Mouse (Mus musculus) midbrain, embryonic 13.5 days (tissue): ENCODE measurements around the gene Tpst2. TPM values are rescaled to one million over a fixed set of nuclear protein-coding genes. Genes with fewer than 3 reads are reported as not detected.

ENCODE experiments used
- ATAC-seq: fragments of 200-750 bp; cut with Nextera tagmentation; 2 replicates; pipeline ENCODE4 v1.8.0; 2017; ENCODE audit warnings: mild to moderate bottlenecking, moderate TSS enrichment, moderate library complexity
- H3K27ac ChIP-seq: fragments of 300-500 bp; sonication (generic); 2 replicates; pipeline ENCODE4 v1.5.1; 2015; ENCODE audit warnings: inconsistent platforms, mild to moderate bottlenecking, moderate library complexity
- H3K27me3 ChIP-seq: fragments of 300-500 bp; sonication (generic); 2 replicates; pipeline ENCODE4 v1.6.1; 2015; ENCODE audit warnings: mild to moderate bottlenecking, inconsistent platforms
- H3K36me3 ChIP-seq: fragments of 300-500 bp; sonication (generic); 2 replicates; pipeline ENCODE4 v1.6.1; 2015; ENCODE audit warnings: mild to moderate bottlenecking, inconsistent platforms
- H3K4me1 ChIP-seq: fragments of 300-500 bp; sonication (generic); replicated peaks from 2 replicates; pipeline ENCODE4 v1.6.1; 2015; ENCODE audit warnings: inconsistent platforms
- H3K4me2 ChIP-seq: fragments of 300-500 bp; sonication (generic); replicated peaks from 2 replicates; pipeline ENCODE4 v1.6.1; 2015; ENCODE audit warnings: moderate library complexity, mild to moderate bottlenecking, inconsistent platforms
- H3K4me3 ChIP-seq: fragments of 300-500 bp; sonication (generic); replicated peaks from 2 replicates; pipeline ENCODE4 v1.5.1; 2015; ENCODE audit warnings: mild to moderate bottlenecking, inconsistent platforms
- H3K9ac ChIP-seq: fragments of 300-500 bp; sonication (generic); replicated peaks from 2 replicates; pipeline ENCODE4 v1.6.1; 2015; ENCODE audit warnings: mild to moderate bottlenecking, inconsistent platforms
- H3K9me3 ChIP-seq: fragments of 300-500 bp; sonication (generic); 2 replicates; pipeline ENCODE4 v1.6.1; 2016; ENCODE audit warnings: mild to moderate bottlenecking, inconsistent platforms
- WGBS: fragments of 180-500 bp; shearing (Covaris S2); methylation state at CpG from one replicate; pipeline ENCODE4 v1.1.7; 2015; 5-methylcytosine and 5-hydroxymethylcytosine counted together
- polyA plus RNA-seq: library from polyadenylated mRNA; unstranded; fragments of >200 nt; fragmentation: Nextera tagmentation; extraction: Ambion mirVana; gene quantifications from 2 replicates; pipeline ENCODE4 v1.2.1, GENCODE M21; 2015

Tpst2 gene
- polyA plus RNA-seq, 1 experiment from 2014 or later, result 25.4 TPM

GRCm38 (mm10) chr5:112242361-112242778 is 34.1 kb upstream of the Tpst2 start:
- Histone ChIP-seq H3K9ac (no peak overlapping the region), H3K27me3 (no peaks in the 10 kb centered on the region), H3K27ac (no peak overlapping the region), H3K4me1 (peaks cover 37% of the 10 kb centered on the region), H3K36me3 (no peaks in the 10 kb centered on the region), H3K4me2 (no peak overlapping the region), H3K4me3 (no peak overlapping the region), H3K9me3 (no peaks in the 10 kb centered on the region)
- 76% methylated on average over 5 of the region's 5 CpGs for WGBS
- no peak for ATAC-seq

GRCm38 (mm10) chr5:112243041-112243440 is 33.5 kb upstream of the Tpst2 start:
- peaks cover 30% of the 10 kb centered on the region for H3K4me1 ChIP-seq
- no peaks in the 10 kb centered on the region for H3K9me3 ChIP-seq
- no peaks in the 10 kb centered on the region for H3K27me3 ChIP-seq
- WGBS, result 54% methylated on average over 5 of the region's 5 CpGs
- H3K4me2 ChIP-seq, result no peak overlapping the region
- no peaks in the 10 kb centered on the region for H3K36me3 ChIP-seq
- ATAC-seq, result no peak
- no peak overlapping the region for H3K4me3 ChIP-seq
- H3K9ac ChIP-seq, result no peak overlapping the region
- H3K27ac ChIP-seq, result no peak overlapping the region

- no peak for ATAC-seq
- H3K36me3 ChIP-seq, result no peaks in the 10 kb centered on the region
- H3K9ac ChIP-seq, result no peak overlapping the region
- H3K27ac ChIP-seq, result no peak overlapping the region
- H3K4me3 ChIP-seq, result no peak overlapping the region
- no peak overlapping the region for H3K4me2 ChIP-seq
- no peaks in the 10 kb centered on the region for H3K9me3 ChIP-seq
- H3K4me1 ChIP-seq, result peaks cover 23% of the 10 kb centered on the region
- H3K27me3 ChIP-seq, result no peaks in the 10 kb centered on the region
- 70% methylated on average over 10 of the region's 10 CpGs for WGBS
Observed at GRCm38 (mm10) chr5:112243539-112244274, 32.8 kb upstream of the Tpst2 start.

- ATAC-seq, result no peak
- Histone ChIP-seq H3K27ac (no peak overlapping the region), H3K9ac (no peak overlapping the region), H3K9me3 (no peaks in the 10 kb centered on the region), H3K27me3 (no peaks in the 10 kb centered on the region), H3K4me3 (no peak overlapping the region), H3K4me2 (no peak overlapping the region), H3K4me1 (peaks cover 18% of the 10 kb centered on the region), H3K36me3 (no peaks in the 10 kb centered on the region)
- 70% methylated on average over 1 of the region's 1 CpGs for WGBS
Observed at GRCm38 (mm10) chr5:112244275-112244562, 32.3 kb upstream of the Tpst2 start.

- H3K4me2 ChIP-seq, result no peak overlapping the region
- H3K27me3 ChIP-seq, result no peaks in the 10 kb centered on the region
- H3K4me3 ChIP-seq, result no peak overlapping the region
- H3K9ac ChIP-seq, result no peak overlapping the region
- H3K4me1 ChIP-seq, result peaks cover 11% of the 10 kb centered on the region
- WGBS, result 51% methylated on average over 8 of the region's 8 CpGs
- no peak overlapping the region for H3K27ac ChIP-seq
- ATAC-seq, result no peak
- H3K9me3 ChIP-seq, result no peaks in the 10 kb centered on the region
- no peaks in the 10 kb centered on the region for H3K36me3 ChIP-seq
Observed at GRCm38 (mm10) chr5:112244890-112245615, 31.4 kb upstream of the Tpst2 start.

GRCm38 (mm10) chr5:112247399-112247798 is 29.1 kb upstream of the Tpst2 start:
- no peaks in the 10 kb centered on the region for H3K9me3 ChIP-seq
- H3K9ac ChIP-seq, result no peak overlapping the region
- no peak overlapping the region for H3K27ac ChIP-seq
- no peak overlapping the region for H3K4me2 ChIP-seq
- no peak for ATAC-seq
- H3K36me3 ChIP-seq, result no peaks in the 10 kb centered on the region
- H3K4me1 ChIP-seq, result no peaks in the 10 kb centered on the region
- no peaks in the 10 kb centered on the region for H3K27me3 ChIP-seq
- no peak overlapping the region for H3K4me3 ChIP-seq
- 48% methylated on average over 8 of the region's 8 CpGs for WGBS

- 90% methylated on average over 11 of the region's 11 CpGs for WGBS
- no peak for ATAC-seq
Observed at GRCm38 (mm10) chr5:112249106-112249505, 27.4 kb upstream of the Tpst2 start.

DNA sequence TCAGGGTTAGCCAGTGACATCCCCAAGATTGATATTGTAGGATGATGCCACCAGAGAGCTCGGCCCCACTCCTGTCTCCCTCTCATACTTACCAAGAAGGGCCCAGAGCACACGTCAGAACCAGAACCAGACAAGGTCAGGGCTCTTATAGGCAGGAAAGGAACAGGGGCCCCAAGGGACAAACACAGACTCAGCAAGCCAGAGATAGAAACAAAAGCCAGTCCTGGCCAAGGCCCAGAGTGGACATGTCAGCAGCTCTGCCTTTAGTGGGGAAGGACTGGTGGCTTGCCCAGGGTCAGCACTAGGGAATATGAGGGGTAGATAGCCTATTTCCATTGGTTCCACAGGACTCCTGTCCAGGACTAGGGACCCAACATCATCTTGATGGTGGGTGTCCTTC is 24.1 kb upstream of the Tpst2 start, which contains the start of gene Cryba4:
Gene Cryba4 (minus strand): TSS at position 119 of the 400 bp plus-strand sequence.
- Histone ChIP-seq H3K36me3 (no peaks in the 10 kb centered on the region), H3K9ac (no peak within 1 kb of the TSS), H3K4me2 (no peak within 1 kb of the TSS), H3K9me3 (no peaks in the 10 kb centered on the region), H3K4me3 (no peak within 1 kb of the TSS), H3K4me1 (0 out of 2 replicates have a peak, but pooled peaks cover 7% of the 10 kb centered on the region), H3K27me3 (no peaks in the 10 kb centered on the region), H3K27ac (no peak within 1 kb of the TSS)
- no peak for ATAC-seq
- WGBS, result 60% methylated on average over 2 of the region's 2 CpGs

More at GRCm38 (mm10) chr5:112249106-112249505, 27.4 kb upstream of the Tpst2 start:
- Histone ChIP-seq H3K4me3 (no peak overlapping the region), H3K27me3 (no peaks in the 10 kb centered on the region), H3K9me3 (no peaks in the 10 kb centered on the region), H3K27ac (no peak overlapping the region), H3K4me2 (no peak overlapping the region), H3K36me3 (no peaks in the 10 kb centered on the region), H3K4me1 (0 out of 2 replicates have a peak, but pooled peaks cover 4% of the 10 kb centered on the region), H3K9ac (no peak overlapping the region)

DNA sequence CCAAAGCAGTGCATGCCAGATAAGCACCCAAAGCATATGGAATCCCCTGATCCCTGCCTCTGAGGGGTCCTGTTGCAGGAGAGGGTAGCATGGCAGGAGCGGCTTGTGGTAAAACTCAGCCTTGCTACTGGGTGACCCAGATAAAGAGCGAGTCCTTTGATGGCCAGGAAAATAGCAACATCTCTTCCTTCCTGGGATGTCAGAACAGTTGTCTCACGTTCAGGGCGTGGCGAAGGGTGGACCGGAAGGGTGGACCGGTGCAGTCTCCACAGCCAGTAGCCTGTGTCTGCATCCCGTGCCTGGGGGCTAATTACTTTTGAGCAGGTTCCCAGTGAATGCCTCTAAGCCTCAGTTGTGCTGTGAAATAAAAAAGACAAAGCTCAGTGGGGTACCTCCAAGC is 23.3 kb upstream of the Tpst2 start:
- Histone ChIP-seq H3K9me3 (no peaks in the 10 kb centered on the region), H3K4me1 (0 out of 2 replicates have a peak, but pooled peaks cover 7% of the 10 kb centered on the region), H3K4me2 (no peak overlapping the region), H3K4me3 (no peak overlapping the region), H3K27me3 (no peaks in the 10 kb centered on the region), H3K9ac (no peak overlapping the region), H3K36me3 (no peaks in the 10 kb centered on the region), H3K27ac (no peak overlapping the region)
- no peak for ATAC-seq
- WGBS, result 23% methylated on average over 8 of the region's 8 CpGs

DNA sequence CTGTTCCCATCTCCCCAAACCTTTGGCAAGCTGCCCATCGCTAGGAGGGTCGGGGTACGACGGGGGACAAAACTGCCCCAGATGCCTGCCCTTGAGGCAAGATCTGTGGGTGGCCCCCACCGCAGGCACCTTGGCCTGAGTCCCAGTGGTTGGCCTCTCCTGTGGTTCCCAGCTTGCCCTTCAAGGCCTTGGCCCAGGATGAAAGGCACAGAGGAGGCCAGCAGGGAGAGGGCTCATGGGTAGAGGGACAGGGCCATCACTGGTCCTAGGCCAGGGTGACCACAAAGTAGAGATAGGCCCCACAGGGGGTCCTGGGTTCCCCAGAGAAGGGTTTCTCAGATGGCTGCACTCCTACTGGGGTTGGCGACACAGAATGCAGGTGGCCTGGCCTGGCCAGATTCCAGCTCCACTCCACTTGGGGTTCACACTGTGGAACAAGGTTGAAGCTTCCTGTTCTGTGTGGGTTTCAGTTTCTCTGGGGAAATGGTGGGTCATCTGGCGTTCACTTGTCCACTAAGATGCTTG is 22.1 kb upstream of the Tpst2 start:
- Histone ChIP-seq H3K4me2 (no peak overlapping the region), H3K4me3 (no peak overlapping the region), H3K4me1 (0 out of 2 replicates have a peak, but pooled peaks cover 7% of the 10 kb centered on the region), H3K27ac (no peak overlapping the region), H3K9ac (no peak overlapping the region), H3K27me3 (no peaks in the 10 kb centered on the region), H3K9me3 (no peaks in the 10 kb centered on the region), H3K36me3 (no peaks in the 10 kb centered on the region)
- 75% methylated on average over 7 of the region's 7 CpGs for WGBS
- no peak for ATAC-seq

GRCm38 (mm10) chr5:112255426-112255825 is 21.1 kb upstream of the Tpst2 start, which contains the start of gene Crybb1:
Crybb1 (plus strand) TSS chr5:112255815.
- no peak for ATAC-seq
- no peak within 1 kb of the TSS for H3K27ac ChIP-seq

GRCm38 (mm10) chr5:112256457-112256856 is 20.0 kb upstream of the Tpst2 start:
- no peaks in the 10 kb centered on the region for H3K9me3 ChIP-seq
- 0 out of 2 replicates have a peak, but pooled peaks cover 5% of the 10 kb centered on the region for H3K27me3 ChIP-seq
- H3K36me3 ChIP-seq, result no peaks in the 10 kb centered on the region
- no peak overlapping the region for H3K27ac ChIP-seq
- 81% methylated on average over 9 of the region's 9 CpGs for WGBS
- H3K4me2 ChIP-seq, result no peak overlapping the region
- no peak for ATAC-seq
- H3K4me1 ChIP-seq, result 0 out of 2 replicates have a peak, but pooled peaks cover 7% of the 10 kb centered on the region
- H3K4me3 ChIP-seq, result no peak overlapping the region
- no peak overlapping the region for H3K9ac ChIP-seq

More at GRCm38 (mm10) chr5:112255426-112255825, 21.1 kb upstream of the Tpst2 start, which contains the start of gene Crybb1:
- no peak within 1 kb of the TSS for H3K4me2 ChIP-seq
- no peaks in the 10 kb centered on the region for H3K36me3 ChIP-seq
- no peak within 1 kb of the TSS for H3K4me3 ChIP-seq
- H3K27me3 ChIP-seq, result 0 out of 2 replicates have a peak, but pooled peaks cover 3% of the 10 kb centered on the region
- 0 out of 2 replicates have a peak, but pooled peaks cover 7% of the 10 kb centered on the region for H3K4me1 ChIP-seq
- no peaks in the 10 kb centered on the region for H3K9me3 ChIP-seq
- H3K9ac ChIP-seq, result no peak within 1 kb of the TSS; the same call in 1 of the 2 replicates
- 48% methylated on average over 3 of the region's 3 CpGs for WGBS
